19 mouse cellular contexts compared by ENCODE assay signal in the genomic region with DNA sequence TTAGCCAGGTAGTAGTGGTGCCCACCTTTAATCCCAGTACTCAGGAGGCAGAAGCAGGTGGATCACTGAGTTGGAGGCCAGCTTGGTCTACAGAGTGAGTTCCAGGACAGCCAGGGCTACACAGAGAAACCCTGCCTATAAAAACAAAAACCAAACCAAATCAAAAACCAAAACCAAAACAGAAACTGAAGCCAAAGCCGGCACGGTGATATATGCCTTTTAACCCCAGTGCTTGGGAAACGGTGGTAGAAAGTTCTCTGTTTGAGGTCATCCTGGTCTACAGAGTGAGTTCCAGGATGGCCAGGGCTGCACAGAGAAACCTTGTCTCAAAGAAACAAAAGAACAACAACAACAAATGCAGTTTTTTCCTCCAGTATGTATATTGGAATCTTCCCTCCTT. TPM values are rescaled to one million over a fixed set of nuclear protein-coding genes. Genes with fewer than 3 reads are reported as not detected.
DNase-seq lines count a peak whose midpoint lies in the region; ATAC-seq and TF ChIP-seq lines count a peak whose summit lies in the region.
"Had no signal": no experiment of that assay in that cellular context is flagged by ENCODE, and none has a peak within 500 bp of the region (broad histone marks: within the 10 kb centered on the region; RNA-seq: fewer than 3 reads in every experiment).

No protein-coding gene starts in this region.

- no peaks in the 10 kb centered on the region for H3K4me1 ChIP-seq in midbrain, embryonic 13.5 days (replicated peaks)
- H3K4me1 ChIP-seq: heart, embryonic 13.5 days; hindbrain, embryonic 13.5 days had no signal

- no peak for TF ChIP-seq POLR2A in myocyte (IDR thresholded peaks at IDR 0.05; ENCODE audit: insufficient read length, low read depth)

- no peaks in the 10 kb centered on the region for H3K9me3 ChIP-seq in midbrain, embryonic 13.5 days
- H3K9me3 ChIP-seq: forebrain, embryonic 13.5 days; heart, embryonic 13.5 days; hindbrain, embryonic 13.5 days had no signal

- no peaks in the 10 kb centered on the region for H3K36me3 ChIP-seq in myocyte (ENCODE audit: control insufficient read depth, insufficient read depth)
- no peaks in the 10 kb centered on the region for H3K36me3 ChIP-seq in midbrain, embryonic 13.5 days
- H3K36me3 ChIP-seq: heart, embryonic 13.5 days; hindbrain, embryonic 13.5 days had no signal

- no peak overlapping the region for H3K27ac ChIP-seq in midbrain, embryonic 13.5 days
- H3K27ac ChIP-seq: forebrain, embryonic 13.5 days; heart, embryonic 13.5 days; hindbrain, embryonic 13.5 days; hindbrain, postnatal 0 days had no signal

- peak; percentile 41 for DNase-seq in heart, adult 11 months
- DNase-seq in heart, postnatal 25 days (ENCODE audit: low spot score), result no peak
- peak; percentile 42 for DNase-seq in CD4-positive helper T cell, adult 2 months (ENCODE audit: low read depth, low spot score)
- DNase-seq in layer of hippocampus, adult 8-10 months (ENCODE audit: low spot score in 2 of 2), result no peak
- no peak for DNase-seq in right cerebral cortex, postnatal 36 days (ENCODE audit: low spot score in 2 of 2)
- DNase-seq: adrenal gland, adult 8-10 months; adrenal gland, postnatal 36 days; cerebellum, adult 2 months; cerebellum, postnatal 10 days; forebrain, postnatal 0 days; gastrocnemius, postnatal 14 days had no signal

- peak overlapping the region; percentile 44 for H3K4me2 ChIP-seq in myocyte (ENCODE audit: low read depth)
- H3K4me2 ChIP-seq in midbrain, embryonic 13.5 days (replicated peaks), result no peak overlapping the region
- H3K4me2 ChIP-seq: forebrain, embryonic 13.5 days; heart, embryonic 13.5 days; hindbrain, embryonic 13.5 days had no signal

- no peaks in the 10 kb centered on the region for H3K27me3 ChIP-seq in myocyte (ENCODE audit: control insufficient read depth, insufficient read depth, insufficient read length)
- H3K27me3 ChIP-seq in midbrain, embryonic 13.5 days, result no peaks in the 10 kb centered on the region
- H3K27me3 ChIP-seq: forebrain, embryonic 13.5 days; heart, embryonic 13.5 days; hindbrain, embryonic 13.5 days had no signal

- intact Hi-C loops in heart, postnatal 25 days (cut with DNase I), result no loop called here

- peak; percentile 71 for ATAC-seq in activated CD4-positive, CD25-positive, alpha-beta regulatory T cell, adult 4 months
- ATAC-seq in midbrain, embryonic 13.5 days, result no peak
- ATAC-seq: forebrain, embryonic 13.5 days; forebrain, postnatal 0 days; hindbrain, postnatal 0 days; intestine, embryonic 16.5 days had no signal

- no peak overlapping the region for H3ac ChIP-seq in myocyte (ENCODE audit: control insufficient read depth, insufficient read length)

- no peaks in the 10 kb centered on the region for H3K79me2 ChIP-seq in myocyte (ENCODE audit: control insufficient read depth, insufficient read depth)

- 88% methylated on average over 3 of the region's 3 CpGs for WGBS in midbrain, embryonic 13.5 days

- H3K4me3 ChIP-seq in myocyte, result no peak overlapping the region
- no peak overlapping the region for H3K4me3 ChIP-seq in midbrain, embryonic 13.5 days (replicated peaks)
- H3K4me3 ChIP-seq: forebrain, embryonic 13.5 days; heart, embryonic 13.5 days; hindbrain, embryonic 13.5 days had no signal

- H3K9ac ChIP-seq in midbrain, embryonic 13.5 days (replicated peaks), result no peak overlapping the region
- H3K9ac ChIP-seq: forebrain, embryonic 13.5 days; forebrain, postnatal 0 days; heart, embryonic 13.5 days; hindbrain, embryonic 13.5 days had no signal

TF ChIP-seq in myocyte, 11 proteins besides CTCF, POLR2A, EP300 and RAD21:
- no peak for TF ChIP-seq USF1 (IDR thresholded peaks at IDR 0.05; ENCODE audit: low read depth)
- no peak for TF ChIP-seq POLR2AphosphoS2 (IDR thresholded peaks at IDR 0.05; ENCODE audit: insufficient read length, low read depth)
- no peak for TF ChIP-seq CEBPB (IDR thresholded peaks at IDR 0.05; ENCODE audit: insufficient read depth, poor library complexity, severe bottlenecking)
- TF ChIP-seq TCF3 (IDR thresholded peaks at IDR 0.05; ENCODE audit: insufficient read length, low read depth), result no peak

RNA-seq across cellular contexts. Expression of a gene that starts 13.1 kb away (rescaled TPM):
- total RNA-seq in heart, postnatal 25 days (2021), result 1 to 10 TPM in 1 of 2 experiments, under 1 TPM in 1; 0.78 to 1.0 TPM
- 10 to 100 TPM; 10.7 to 13.4 TPM for polyA plus RNA-seq in activated CD4-positive, CD25-positive, alpha-beta regulatory T cell, adult 4 months (2017; shearing (Covaris generic))
- 0.26 TPM for polyA plus RNA-seq in myocyte (2012; fragmentation: generic; extraction: Trizol)
- total RNA-seq in layer of hippocampus, adult 8-10 months (2022), result 1 to 10 TPM; 4.1 to 4.5 (median 4.2) TPM
- 4.1 and 5.6 TPM in 2 replicates for polyA plus RNA-seq in midbrain, embryonic 13.5 days (2015; fragmentation: Nextera tagmentation; extraction: Ambion mirVana)

RNA-seq across cellular contexts. Expression of a gene that starts 26.0 kb away (rescaled TPM):
- 10 to 100 TPM; 15.9 to 19.5 TPM for total RNA-seq in heart, postnatal 25 days (2021)
- polyA plus RNA-seq in activated CD4-positive, CD25-positive, alpha-beta regulatory T cell, adult 4 months (2017; shearing (Covaris generic)), result 10 to 100 TPM; 57.4 to 63.3 TPM
- polyA plus RNA-seq in myocyte (2012; fragmentation: generic; extraction: Trizol), result 24.0 TPM
- total RNA-seq in layer of hippocampus, adult 8-10 months (2022), result 100 to 1,000 TPM; 191 to 205 (median 200) TPM
- 329 and 332 TPM in 2 replicates for polyA plus RNA-seq in midbrain, embryonic 13.5 days (2015; fragmentation: Nextera tagmentation; extraction: Ambion mirVana)

Comparison
In these comparisons a context has a peak if more than half of its experiments do, and no peak if none do; other contexts are left out.
1. DNase-seq: peak in heart, adult 11 months (single experiment) and CD4-positive helper T cell, adult 2 months (single experiment); none in heart, postnatal 25 days (single experiment), layer of hippocampus, adult 8-10 months (0 of 2) and right cerebral cortex, postnatal 36 days (0 of 2).